18 mouse cellular contexts compared by ENCODE assay signal in genomic region chr10:67252353-67252752, GRCm38 (mm10). TPM values are rescaled to one million over a fixed set of nuclear protein-coding genes. Genes with fewer than 3 reads are reported as not detected.
DNase-seq lines count a peak whose midpoint lies in the region; ATAC-seq and TF ChIP-seq lines count a peak whose summit lies in the region.
"Had no signal": no experiment of that assay in that cellular context is flagged by ENCODE, and none has a peak within 500 bp of the region (broad histone marks: within the 10 kb centered on the region; RNA-seq: fewer than 3 reads in every experiment).

No protein-coding gene starts in this region.

- H3K9ac ChIP-seq in hindbrain, postnatal 0 days (replicated peaks; ENCODE audit: low read length), result no peak overlapping the region
- no peak overlapping the region for H3K9ac ChIP-seq in hindbrain, embryonic 16.5 days (ENCODE audit: low read depth, low read length)
- no peak overlapping the region for H3K9ac ChIP-seq in heart, embryonic 15.5 days
- no peak overlapping the region for H3K9ac ChIP-seq in forebrain, embryonic 16.5 days (replicated peaks; ENCODE audit: low read depth, low read length)
- H3K9ac ChIP-seq: heart, embryonic 13.5 days; limb, embryonic 13.5 days; lung, embryonic 15.5 days; neural tube, embryonic 12.5 days had no signal

- no peak for TF ChIP-seq CTCF in hindbrain, postnatal 0 days (IDR thresholded peaks at IDR 0.05; ENCODE audit: low read depth)

- no peaks in the 10 kb centered on the region for H3K27me3 ChIP-seq in hindbrain, postnatal 0 days (ENCODE audit: insufficient read depth, low read length)
- H3K27me3 ChIP-seq in hindbrain, embryonic 16.5 days (replicated peaks; ENCODE audit: control insufficient read depth, insufficient read depth, low read length), result no peaks in the 10 kb centered on the region
- H3K27me3 ChIP-seq in heart, embryonic 15.5 days, result no peaks in the 10 kb centered on the region
- H3K27me3 ChIP-seq in forebrain, embryonic 16.5 days (replicated peaks; ENCODE audit: control insufficient read depth, insufficient read depth, low read length), result no peaks in the 10 kb centered on the region
- H3K27me3 ChIP-seq: heart, embryonic 13.5 days; limb, embryonic 13.5 days; lung, embryonic 15.5 days; neural tube, embryonic 12.5 days had no signal

- no peaks in the 10 kb centered on the region for H3K9me3 ChIP-seq in hindbrain, postnatal 0 days (ENCODE audit: low read length)
- H3K9me3 ChIP-seq in hindbrain, embryonic 16.5 days (ENCODE audit: control insufficient read depth, low read length), result no peaks in the 10 kb centered on the region
- no peaks in the 10 kb centered on the region for H3K9me3 ChIP-seq in heart, embryonic 15.5 days (replicated peaks)
- H3K9me3 ChIP-seq in forebrain, embryonic 16.5 days (ENCODE audit: control insufficient read depth, low read length), result no peaks in the 10 kb centered on the region
- H3K9me3 ChIP-seq: G1E; heart, embryonic 13.5 days; limb, embryonic 13.5 days; lung, embryonic 15.5 days; neural tube, embryonic 12.5 days had no signal

- H3K4me3 ChIP-seq in hindbrain, postnatal 0 days (ENCODE audit: low read length), result no peak overlapping the region
- H3K4me3 ChIP-seq in hindbrain, embryonic 16.5 days (ENCODE audit: low read length), result no peak overlapping the region
- no peak overlapping the region for H3K4me3 ChIP-seq in brown adipose tissue, adult 24 weeks (ENCODE audit: insufficient read depth, low read depth, low read length)
- no peak overlapping the region for H3K4me3 ChIP-seq in heart, embryonic 15.5 days
- H3K4me3 ChIP-seq in forebrain, embryonic 16.5 days (replicated peaks; ENCODE audit: low read length), result no peak overlapping the region
- H3K4me3 ChIP-seq: heart, embryonic 13.5 days; limb, embryonic 13.5 days; lung, embryonic 15.5 days; neural tube, embryonic 12.5 days had no signal

- H3K27ac ChIP-seq in hindbrain, postnatal 0 days, result peak overlapping the region; percentile 32; the same call in 1 of the 2 replicates
- no peak overlapping the region for H3K27ac ChIP-seq in hindbrain, embryonic 16.5 days (ENCODE audit: low read depth, low read length)
- H3K27ac ChIP-seq in brown adipose tissue, adult 24 weeks (replicated peaks; ENCODE audit: low read depth, low read length), result peak overlapping the region; percentile 40; the same call in 1 of the 2 replicates
- H3K27ac ChIP-seq in heart, embryonic 15.5 days, result peak overlapping the region; percentile 16; the same call in 1 of the 2 replicates
- no peak overlapping the region for H3K27ac ChIP-seq in forebrain, embryonic 16.5 days (ENCODE audit: low read length)
- H3K27ac ChIP-seq: heart, embryonic 13.5 days; limb, embryonic 13.5 days; lung, embryonic 15.5 days; neural tube, embryonic 12.5 days had no signal

- H3K36me3 ChIP-seq in hindbrain, postnatal 0 days (ENCODE audit: insufficient read depth, low read length), result peaks cover 37% of the 10 kb centered on the region
- H3K36me3 ChIP-seq in hindbrain, embryonic 16.5 days (ENCODE audit: control insufficient read depth, insufficient read depth, low read length), result peaks cover 9% of the 10 kb centered on the region
- peaks cover 71% of the 10 kb centered on the region for H3K36me3 ChIP-seq in heart, embryonic 15.5 days
- peaks cover 13% of the 10 kb centered on the region for H3K36me3 ChIP-seq in forebrain, embryonic 16.5 days (ENCODE audit: control insufficient read depth, insufficient read depth)

- no peak for DNase-seq in hindbrain, postnatal 0 days (ENCODE audit: low spot score)
- DNase-seq in kidney, postnatal 14 days, result peak; percentile 62
- no peak for DNase-seq in layer of hippocampus, postnatal 14 days (ENCODE audit: low spot score in 2 of 2)
- DNase-seq: cerebellum, adult 11 months; layer of hippocampus, adult 9-11 months; right cerebral cortex, postnatal 14 days; thymus, postnatal 4 days had no signal

- no peaks in the 10 kb centered on the region for H3K4me1 ChIP-seq in hindbrain, postnatal 0 days (ENCODE audit: insufficient read depth, low read length)
- no peaks in the 10 kb centered on the region for H3K4me1 ChIP-seq in hindbrain, embryonic 16.5 days (ENCODE audit: control insufficient read depth, insufficient read depth, low read depth, low read length)
- H3K4me1 ChIP-seq in brown adipose tissue, adult 24 weeks (ENCODE audit: control insufficient read depth, insufficient read depth, insufficient read length, low read length), result no peaks in the 10 kb centered on the region
- H3K4me1 ChIP-seq in heart, embryonic 15.5 days (replicated peaks), result peaks cover 4% of the 10 kb centered on the region; the same call in 1 of the 2 replicates
- no peaks in the 10 kb centered on the region for H3K4me1 ChIP-seq in forebrain, embryonic 16.5 days (replicated peaks; ENCODE audit: control insufficient read depth, insufficient read depth, low read length)
- H3K4me1 ChIP-seq: limb, embryonic 13.5 days; lung, embryonic 15.5 days; neural tube, embryonic 12.5 days had no signal

- no peak overlapping the region for H3K4me2 ChIP-seq in hindbrain, postnatal 0 days (ENCODE audit: low read depth, low read length)
- H3K4me2 ChIP-seq in hindbrain, embryonic 16.5 days (ENCODE audit: low read length), result no peak overlapping the region
- no peak overlapping the region for H3K4me2 ChIP-seq in heart, embryonic 15.5 days
- H3K4me2 ChIP-seq in forebrain, embryonic 16.5 days (ENCODE audit: low read length), result no peak overlapping the region
- H3K4me2 ChIP-seq: heart, embryonic 13.5 days; limb, embryonic 13.5 days; lung, embryonic 15.5 days; midbrain, embryonic 11.5 days; neural tube, embryonic 12.5 days had no signal

- WGBS in hindbrain, postnatal 0 days, result 72% methylated on average over 5 of the region's 5 CpGs
- whole genome bisulfite sequencing in hindbrain, embryonic 16.5 days, result 77% methylated on average over 5 of the region's 5 CpGs
- 62% methylated on average over 5 of the region's 5 CpGs for WGBS in heart, embryonic 15.5 days
- 91% methylated on average over 5 of the region's 5 CpGs for WGBS in forebrain, embryonic 16.5 days

- ATAC-seq in hindbrain, postnatal 0 days, result no peak
- ATAC-seq in hindbrain, embryonic 16.5 days, result no peak
- no peak for ATAC-seq in heart, embryonic 15.5 days (replicated peaks; ENCODE audit: insufficient number of reproducible peaks, insufficient read depth, low FRiP score, low read depth)
- no peak for ATAC-seq in forebrain, embryonic 16.5 days
- ATAC-seq: activated CD4-positive, CD25-positive, alpha-beta regulatory T cell, adult 4 months had no signal

RNA-seq across cellular contexts. Expression of gene Nrbf2, which starts 32.8 kb away (rescaled TPM):
- 10.5 and 10.6 TPM in 2 replicates for total RNA-seq in hindbrain, postnatal 0 days (2014; rRNA removed)
- polyA plus RNA-seq in hindbrain, postnatal 0 days (2015; fragmentation: Nextera tagmentation; extraction: Ambion mirVana), result 31.1 and 33.9 TPM in 2 replicates
- 38.5 and 40.6 TPM in 2 replicates for polyA plus RNA-seq in hindbrain, embryonic 16.5 days (2015; fragmentation: Nextera tagmentation; extraction: Ambion mirVana)
- polyA plus RNA-seq in brown adipose tissue, adult 24 weeks (2012; ENCODE audit: insufficient read depth, insufficient read length, missing spikeins), result 18.6 and 70.7 TPM in 2 replicates
- 28.7 and 29.3 TPM in 2 replicates for polyA plus RNA-seq in heart, embryonic 15.5 days (2015; fragmentation: Nextera tagmentation; extraction: Ambion mirVana)
- 10 to 100 TPM; 16.6 to 18.2 TPM for total RNA-seq in layer of hippocampus, postnatal 14 days (2021)
- polyA plus RNA-seq in forebrain, embryonic 16.5 days (2015; fragmentation: Nextera tagmentation; extraction: Ambion mirVana), result 42.0 and 42.5 TPM in 2 replicates

Comparison
In these comparisons a context has a peak if more than half of its experiments do, and no peak if none do; other contexts are left out.
1. H3K27ac ChIP-seq: peak in hindbrain, postnatal 0 days (single experiment), brown adipose tissue, adult 24 weeks (single experiment) and heart, embryonic 15.5 days (single experiment); none in hindbrain, embryonic 16.5 days (single experiment) and forebrain, embryonic 16.5 days (single experiment).